Mouse (Mus musculus) megakaryocyte, embryonic 14.5 days (primary cell): ENCODE measurements around the gene Prlr.

Experiments
- FLI1 ChIP-seq: IDR thresholded peaks from 2 replicates; pipeline ENCODE4 v1.6.1; 2012; ENCODE audit warnings: low read length, inconsistent platforms, mixed read lengths
- GATA1 ChIP-seq: IDR thresholded peaks from 3 replicates; pipeline ENCODE4 v1.6.1; 2012; ENCODE audit warnings: mixed read lengths, low read length, inconsistent platforms, borderline replicate concordance

DNA sequence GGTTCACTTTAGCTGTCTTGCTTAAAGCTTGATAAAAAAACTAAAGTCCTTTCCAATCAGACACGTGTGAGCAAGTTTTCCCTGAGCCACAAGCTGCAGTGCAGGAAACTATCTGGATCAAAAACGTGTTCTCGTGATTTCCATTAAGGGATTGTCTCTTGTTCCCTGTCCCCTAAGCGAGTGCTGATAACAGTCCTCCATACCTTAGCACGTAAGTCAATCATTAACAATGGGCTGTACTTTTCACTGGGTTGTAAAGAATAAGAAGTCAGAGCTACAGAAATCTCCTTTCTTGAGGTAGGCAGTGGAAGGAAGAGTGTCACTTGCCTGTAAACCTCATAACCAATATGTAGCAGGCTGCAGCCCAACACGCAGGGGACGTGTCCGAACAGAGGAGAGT, 38.7 kb downstream of the Prlr start:
- TF ChIP-seq GATA1, result no peak
- TF ChIP-seq FLI1, result no peak
